Mouse (Mus musculus) MEL (cell line): ENCODE data around the gene Smoc1. TPM values are rescaled to one million over a fixed set of nuclear protein-coding genes. Genes with fewer than 3 reads are reported as not detected.

Experiments used
- DNase-seq: peaks from one replicate; pipeline ENCODE4 v3.0.0; 2011; ENCODE audit warnings: low read depth, low spot score
- H3K27ac ChIP-seq: 2 replicates; pipeline ENCODE4 v1.5.1; 2012; ENCODE audit warnings: low read depth, mild to moderate bottlenecking, control low read depth, low read length, moderate library complexity; ENCODE audit not compliant: control insufficient read depth
- H3K27me3 ChIP-seq, 2 experiments: fragments of 150-350 bp in 1 of 2; sonication (generic) in 1 of 2; 2 replicates each; pipeline ENCODE4 v1.6.1; 2012; ENCODE audit warnings: low read length in 2 of 2, mild to moderate bottlenecking in 2 of 2, improper control_type of control experiment in 1 of 2, moderate library complexity in 1 of 2; ENCODE audit not compliant: insufficient read depth in 2 of 2, control insufficient read depth in 1 of 2
- H3K36me3 ChIP-seq, 2 experiments: 2 replicates each; pipeline ENCODE4 v1.6.1; 2012 to 2014; ENCODE audit warnings: low read length in 2 of 2, improper control_type of control experiment in 1 of 2, inconsistent platforms in 1 of 2, mild to moderate bottlenecking in 1 of 2; ENCODE audit not compliant: insufficient read depth in 2 of 2, control insufficient read depth in 1 of 2
- H3K4me1 ChIP-seq, 2 experiments: fragments of 150-350 bp in 1 of 2; sonication (generic) in 1 of 2; 2 replicates each; pipeline ENCODE4 v1.6.1; 2012; ENCODE audit warnings: low read length in 2 of 2, improper control_type of control experiment in 1 of 2, mild to moderate bottlenecking in 1 of 2; ENCODE audit not compliant: insufficient read depth in 2 of 2, control insufficient read depth in 1 of 2
- H3K4me3 ChIP-seq, 2 experiments: fragments of 150-350 bp in 1 of 2; sonication (generic) in 1 of 2; 2 replicates each; pipeline ENCODE4 v1.5.1; 2012; ENCODE audit warnings: low read depth in 2 of 2, low read length in 2 of 2, mild to moderate bottlenecking in 2 of 2, moderate library complexity in 2 of 2, control low read depth in 1 of 2, improper control_type of control experiment in 1 of 2; ENCODE audit not compliant: control insufficient read depth in 1 of 2, insufficient read depth in 1 of 2
- H3K79me2 ChIP-seq: 2 replicates; pipeline ENCODE4 v1.6.1; 2012; ENCODE audit warnings: mild to moderate bottlenecking, low read length, moderate library complexity; ENCODE audit not compliant: control insufficient read depth, poor library complexity, insufficient read depth
- H3K9ac ChIP-seq: 2 replicates; pipeline ENCODE4 v1.6.1; 2012; ENCODE audit warnings: low read depth, mild to moderate bottlenecking, control low read depth, low read length, moderate library complexity; ENCODE audit not compliant: control insufficient read depth, poor library complexity, severe bottlenecking
- H3K9me3 ChIP-seq: fragments of 150-350 bp; sonication (generic); replicated peaks from 2 replicates; pipeline ENCODE4 v1.6.1; 2012; ENCODE audit warnings: mild to moderate bottlenecking, low read length, improper control_type of control experiment, moderate library complexity; ENCODE audit not compliant: insufficient read depth
- ELF1 ChIP-seq: IDR thresholded peaks from 2 replicates; pipeline ENCODE4 v1.6.1; 2014; ENCODE audit warnings: low read depth, mild to moderate bottlenecking, inconsistent platforms, low read length, improper control_type of control experiment, moderate library complexity
- EP300 ChIP-seq, 2 experiments: IDR thresholded peaks; 2 replicates each; pipeline ENCODE4 v1.6.1; 2011; ENCODE audit warnings: improper control_type of control experiment in 2 of 2, low read length in 2 of 2, low read depth in 1 of 2, mild to moderate bottlenecking in 1 of 2
- ETS1 ChIP-seq: IDR thresholded peaks from 2 replicates; pipeline ENCODE4 v1.6.1; 2012; ENCODE audit warnings: low read depth, mild to moderate bottlenecking, inconsistent platforms, low read length, improper control_type of control experiment, moderate library complexity
- HCFC1 ChIP-seq: IDR thresholded peaks from 2 replicates; pipeline ENCODE4 v1.6.1; 2012; ENCODE audit warnings: low read depth, mild to moderate bottlenecking, inconsistent platforms, low read length, improper control_type of control experiment, moderate library complexity
- MXI1 ChIP-seq: IDR thresholded peaks from 2 replicates; pipeline ENCODE4 v1.6.1; 2011; ENCODE audit warnings: mild to moderate bottlenecking, low read depth, low read length, improper control_type of control experiment
- MYB ChIP-seq: IDR thresholded peaks from 2 replicates; pipeline ENCODE4 v1.6.1; 2011; ENCODE audit warnings: mild to moderate bottlenecking, low read depth, low read length, improper control_type of control experiment
- POLR2AphosphoS5 ChIP-seq: IDR thresholded peaks from 2 replicates; pipeline ENCODE4 v1.6.1; 2012; ENCODE audit warnings: low read depth, borderline replicate concordance, mild to moderate bottlenecking, inconsistent platforms, low read length, moderate library complexity, mixed read lengths
- RCOR1 ChIP-seq: IDR thresholded peaks from 2 replicates; pipeline ENCODE4 v1.6.1; 2012; ENCODE audit warnings: low read depth, mild to moderate bottlenecking, inconsistent platforms, low read length, improper control_type of control experiment
- SMC3 ChIP-seq: IDR thresholded peaks from 2 replicates; pipeline ENCODE4 v1.6.1; 2011; ENCODE audit warnings: low read depth, low read length, improper control_type of control experiment
- USF1 ChIP-seq: IDR thresholded peaks from 2 replicates; pipeline ENCODE4 v1.6.1; 2014; ENCODE audit warnings: low read depth, mild to moderate bottlenecking, inconsistent platforms, low read length, improper control_type of control experiment, moderate library complexity
- ZMIZ1 ChIP-seq: IDR thresholded peaks from 2 replicates; pipeline ENCODE4 v1.6.1; 2012; ENCODE audit warnings: low read depth, mild to moderate bottlenecking, inconsistent platforms, low read length, improper control_type of control experiment, moderate library complexity
- polyA plus RNA-seq, 2 experiments: library from polyadenylated mRNA; stranded (reverse) in 1 of 2; unstranded in 1 of 2; fragments of >175 nt in 1 of 2; fragments of >200 nt in 1 of 2; gene quantifications; 2 replicates each; pipeline versions ENCODE4 v1.2.1 to v1.2.4; 2012; ENCODE audit warnings: low replicate concordance in 2 of 2, low read depth in 1 of 2; ENCODE audit not compliant: insufficient read length in 2 of 2, insufficient read depth in 1 of 2, missing spikeins in 1 of 2
- total RNA-seq: library from RNA; depleted of rRNA; stranded (reverse); fragments of 300-350 nt; gene quantifications from 2 replicates; pipeline ENCODE4 v1.2.3, GENCODE M21; 2012

The Smoc1 gene
- total and polyA plus RNA-seq, 3 experiments = 18.8 to 23.3 TPM; not detected in 1

DNA sequence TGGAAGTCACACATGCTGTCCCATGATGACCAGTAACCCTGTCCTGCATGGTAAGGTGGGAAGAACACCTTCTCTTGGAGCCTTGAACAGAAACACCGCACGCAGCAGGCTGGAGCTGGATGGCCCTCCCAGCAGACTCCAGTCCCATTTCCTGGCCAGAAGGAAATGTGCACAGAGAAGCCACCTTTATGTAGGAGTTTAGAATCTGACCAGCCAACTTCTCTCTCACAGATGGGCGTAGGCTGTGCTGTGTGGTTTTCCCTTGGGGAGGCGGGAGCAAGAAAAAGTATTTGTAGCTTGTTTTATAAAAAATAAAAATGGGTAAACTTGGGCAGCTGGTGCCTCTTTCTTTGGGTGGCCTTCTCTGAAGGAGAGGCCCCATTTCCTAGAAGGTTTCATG is 159.5 kb downstream of the Smoc1 start:
- Histone ChIP-seq H3K9me3 (no peaks in the 10 kb centered on the region), H3K4me3 (no peak overlapping the region), H3K9ac (no peak overlapping the region), H3K36me3 (no peaks in the 10 kb centered on the region), H3K27ac (no peak overlapping the region), H3K79me2 (no peaks in the 10 kb centered on the region), H3K27me3 (no peaks in the 10 kb centered on the region; a peak in 1 of 4 replicates), H3K4me1 (no peaks in the 10 kb centered on the region)
- no peak for DNase-seq
- no peak for TF ChIP-seq ETS1
- TF ChIP-seq ELF1 = no peak
- no peak for TF ChIP-seq EP300 (IDR thresholded peaks at IDR 0.05; ENCODE audit: low read depth in 1 of 2, low read length in 2 of 2)
- no peak for TF ChIP-seq MYB
- no peak for TF ChIP-seq MXI1
- no peak for TF ChIP-seq POLR2AphosphoS5
- TF ChIP-seq RCOR1 = no peak

DNA sequence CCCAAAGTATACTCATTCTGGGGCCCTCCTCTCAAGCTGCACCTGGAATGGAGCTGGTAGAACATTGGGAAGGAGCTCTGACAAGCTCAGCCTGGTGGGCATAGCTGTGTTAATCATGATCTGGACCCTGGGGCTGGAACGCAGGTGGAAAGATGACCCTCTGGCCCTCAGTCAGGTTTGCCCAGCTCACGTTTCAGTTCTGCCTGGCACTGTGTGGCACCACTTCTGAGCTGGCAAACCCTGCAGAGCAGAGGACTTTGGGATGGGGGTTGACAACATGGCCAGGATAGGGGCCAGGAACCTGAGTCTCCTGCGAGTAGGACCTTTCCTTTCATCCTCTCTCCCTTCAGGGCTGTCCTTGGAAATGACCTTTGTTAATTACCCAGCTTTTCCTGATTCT is 160.1 kb downstream of the Smoc1 start:
- H3K27me3 ChIP-seq = no peaks in the 10 kb centered on the region; a peak in 1 of 4 replicates
- H3K36me3 ChIP-seq = no peaks in the 10 kb centered on the region
- no peaks in the 10 kb centered on the region for H3K9me3 ChIP-seq
- no peak overlapping the region for H3K27ac ChIP-seq
- H3K79me2 ChIP-seq = no peaks in the 10 kb centered on the region
- H3K4me1 ChIP-seq = no peaks in the 10 kb centered on the region
- H3K4me3 ChIP-seq = no peak overlapping the region
- no peak overlapping the region for H3K9ac ChIP-seq
- DNase-seq = no peak
- TF ChIP-seq SMC3 (no peak), MYB (no peak), USF1 (no peak), ZMIZ1 (no peak), HCFC1 (no peak)

DNA sequence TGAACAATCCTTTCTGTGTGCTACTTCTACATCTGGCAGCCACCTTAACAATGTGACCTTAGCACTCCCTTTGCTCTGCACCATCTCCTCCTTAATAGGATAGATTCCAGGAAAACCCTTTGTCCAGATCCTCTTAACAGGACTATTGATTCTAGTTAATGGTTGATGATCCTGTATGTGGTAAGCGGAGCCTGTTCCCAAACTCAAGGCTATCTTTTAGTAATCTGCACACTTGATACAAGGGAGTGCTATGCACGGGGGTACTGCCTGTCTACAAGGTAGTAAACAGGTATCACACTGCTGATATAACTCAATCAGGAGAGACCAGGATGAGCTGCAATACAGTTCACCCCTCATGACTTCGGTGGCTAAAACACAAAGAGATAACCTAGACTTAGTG is 161.8 kb downstream of the Smoc1 start:
- no peaks in the 10 kb centered on the region for H3K36me3 ChIP-seq
- no peaks in the 10 kb centered on the region for H3K79me2 ChIP-seq
- no peak for DNase-seq
- no peaks in the 10 kb centered on the region; a peak in 1 of 4 replicates for H3K27me3 ChIP-seq
- H3K4me1 ChIP-seq = no peaks in the 10 kb centered on the region
- H3K27ac ChIP-seq = no peak overlapping the region
- H3K9ac ChIP-seq = no peak overlapping the region
- H3K9me3 ChIP-seq = no peaks in the 10 kb centered on the region
- TF ChIP-seq MYB = no peak
- TF ChIP-seq ETS1 = no peak
- TF ChIP-seq, all 39 proteins: peak for 0
- H3K4me3 ChIP-seq = no peak overlapping the region
